Mouse (Mus musculus) CH12F3 (cell line): Measurements from ENCODE around the gene Ruvbl1.

Source experiments
- in situ Hi-C: fragments of 300-500 bp; cut with MboI; formaldehyde crosslinking; loops from 2 replicates; pipeline ENCODE4 v1.14.3; 2020; ENCODE audit warnings: low sequenced_read_pairs

Ruvbl1 gene

GRCm38 (mm10) chr6:88490629-88491354 lies 25.6 kb downstream of the Ruvbl1 start:
- in situ Hi-C loops = no loop called here

- in situ Hi-C loops = no loop called here
Observed at GRCm38 (mm10) chr6:88493712-88494111, 28.5 kb downstream of the Ruvbl1 start.

- in situ Hi-C loops = no loop called here
Observed at GRCm38 (mm10) chr6:88499481-88500404, 34.5 kb downstream of the Ruvbl1 start.

GRCm38 (mm10) chr6:88500405-88500767 lies 35.2 kb downstream of the Ruvbl1 start:
- in situ Hi-C loops = no loop called here

GRCm38 (mm10) chr6:88502030-88502970 lies 37.1 kb downstream of the Ruvbl1 start:
- in situ Hi-C loops = no loop called here

- in situ Hi-C loops = no loop called here
Observed at GRCm38 (mm10) chr6:88503044-88503443, 37.8 kb downstream of the Ruvbl1 start.

- in situ Hi-C loops = no loop called here
Observed at GRCm38 (mm10) chr6:88513984-88514383, 48.8 kb downstream of the Ruvbl1 start.

- in situ Hi-C loops = no loop called here
Observed at GRCm38 (mm10) chr6:88514546-88514945, 49.3 kb downstream of the Ruvbl1 start.

GRCm38 (mm10) chr6:88515971-88516370 lies 50.8 kb downstream of the Ruvbl1 start:
- in situ Hi-C loops = no loop called here

- in situ Hi-C loops = no loop called here
Observed at GRCm38 (mm10) chr6:88516667-88517066, 51.5 kb downstream of the Ruvbl1 start.

GRCm38 (mm10) chr6:88517701-88518403 lies 52.6 kb downstream of the Ruvbl1 start:
- in situ Hi-C loops = no loop called here

- in situ Hi-C loops = no loop called here
Observed at GRCm38 (mm10) chr6:88518404-88519263, 53.4 kb downstream of the Ruvbl1 start, which contains the start of gene Sec61a1. TSS of gene Sec61a1 (minus strand) at chr6:88518905.

GRCm38 (mm10) chr6:88521821-88522220 lies 56.6 kb downstream of the Ruvbl1 start:
- in situ Hi-C loops = no loop called here

GRCm38 (mm10) chr6:88522606-88523005 lies 57.4 kb downstream of the Ruvbl1 start:
- in situ Hi-C loops = no loop called here

GRCm38 (mm10) chr6:88523043-88523442 lies 57.8 kb downstream of the Ruvbl1 start:
- in situ Hi-C loops = no loop called here

GRCm38 (mm10) chr6:88523451-88523850 lies 58.2 kb downstream of the Ruvbl1 start:
- in situ Hi-C loops = no loop called here

- in situ Hi-C loops = no loop called here
Observed at GRCm38 (mm10) chr6:88524056-88524455, 58.8 kb downstream of the Ruvbl1 start.

- in situ Hi-C loops = no loop called here
Observed at GRCm38 (mm10) chr6:88530306-88530705, 65.1 kb downstream of the Ruvbl1 start.

- in situ Hi-C loops = no loop called here
Observed at GRCm38 (mm10) chr6:88540093-88540755, 75.0 kb downstream of the Ruvbl1 start.
